Mouse (Mus musculus) ES-E14 (cell line): Measurements from ENCODE around the gene Lemd1. TPM values are rescaled to one million over a fixed set of nuclear protein-coding genes. Genes with fewer than 3 reads are reported as not detected.

Source experiments
- DNase-seq: peaks from one replicate; pipeline ENCODE4 v3.0.0-alpha.2; 2013; ENCODE audit warnings: low read depth, low spot score
- H3K27ac ChIP-seq: 2 replicates; pipeline ENCODE4 v1.5.1; 2012; ENCODE audit warnings: low read depth, mild to moderate bottlenecking, low read length, moderate library complexity, mixed read lengths; ENCODE audit not compliant: poor library complexity, insufficient read depth, severe bottlenecking
- H3K36me3 ChIP-seq: 2 replicates; pipeline ENCODE4 v1.6.1; 2012; ENCODE audit warnings: mild to moderate bottlenecking, low read length, moderate library complexity, mixed read lengths; ENCODE audit not compliant: control insufficient read depth, poor library complexity, insufficient read depth, severe bottlenecking
- H3K4me1 ChIP-seq, 2 experiments: fragments of 150-350 bp in 1 of 2; sonication (generic) in 1 of 2; 2 replicates each; pipeline ENCODE4 v1.6.1; 2012; ENCODE audit warnings: low read length in 2 of 2, mild to moderate bottlenecking in 1 of 2, mixed read lengths in 1 of 2; ENCODE audit not compliant: control insufficient read depth in 2 of 2, insufficient read depth in 2 of 2, poor library complexity in 1 of 2
- H3K4me3 ChIP-seq, 2 experiments: fragments of 150-350 bp in 1 of 2; sonication (generic) in 1 of 2; 2 replicates each; pipeline ENCODE4 v1.5.1; 2012; ENCODE audit warnings: low read length in 2 of 2, low read depth in 1 of 2, mild to moderate bottlenecking in 1 of 2, mixed read lengths in 1 of 2; ENCODE audit not compliant: insufficient read depth in 1 of 2, poor library complexity in 1 of 2, severe bottlenecking in 1 of 2
- H3K9ac ChIP-seq: 2 replicates; pipeline ENCODE4 v1.6.1; 2012; ENCODE audit warnings: low read depth, mild to moderate bottlenecking, low read length, mixed read lengths; ENCODE audit not compliant: poor library complexity, insufficient read depth, severe bottlenecking
- H3K9me3 ChIP-seq: fragments of 150-350 bp; sonication (generic); 2 replicates; pipeline ENCODE4 v1.6.1; 2012; ENCODE audit warnings: low read depth, mild to moderate bottlenecking, low read length; ENCODE audit not compliant: control insufficient read depth, insufficient read depth
- CHD2 ChIP-seq: IDR thresholded peaks from 2 replicates; pipeline ENCODE4 v1.6.1; 2014; ENCODE audit warnings: mild to moderate bottlenecking, low read depth, low read length, inconsistent platforms
- HCFC1 ChIP-seq: IDR thresholded peaks from 2 replicates; pipeline ENCODE4 v1.6.1; 2012; ENCODE audit warnings: low read length, inconsistent platforms, borderline replicate concordance; ENCODE audit not compliant: insufficient read depth
- MAFK ChIP-seq: IDR thresholded peaks from 2 replicates; pipeline ENCODE4 v1.6.1; 2014; ENCODE audit warnings: mild to moderate bottlenecking, low read depth, low read length, inconsistent platforms; ENCODE audit not compliant: insufficient read depth
- ZC3H11A ChIP-seq: IDR thresholded peaks from 2 replicates; pipeline ENCODE4 v1.6.1; 2012; ENCODE audit warnings: low read depth, mild to moderate bottlenecking, inconsistent platforms, low read length, borderline replicate concordance
- ZNF384 ChIP-seq: IDR thresholded peaks from 2 replicates; pipeline ENCODE4 v1.6.1; 2012; ENCODE audit warnings: low read depth, low read length, inconsistent platforms
- in situ Hi-C, 2 experiments: fragments of 600-800 bp; cut with MboI; formaldehyde crosslinking; loops; one replicate each; pipeline ENCODE4 v1.15.1; 2025; ENCODE audit warnings: low sequenced_read_pairs in 2 of 2, inconsistent platforms in 1 of 2; ENCODE audit not compliant: unreplicated experiment in 2 of 2
- total RNA-seq: library from RNA; depleted of rRNA; stranded (reverse); fragments of 300-350 nt; gene quantifications from 2 replicates; pipeline ENCODE4 v1.2.3, GENCODE M21; 2012

The Lemd1 gene
- total RNA-seq, 1 experiment, result 3.9 TPM

- TF ChIP-seq ZNF384 (no peak), MAFK (no peak), ZC3H11A (no peak), HCFC1 (no peak), CHD2 (no peak)
- H3K27ac ChIP-seq, result no peak overlapping the region
- H3K9me3 ChIP-seq, result no peaks in the 10 kb centered on the region
- H3K36me3 ChIP-seq, result no peaks in the 10 kb centered on the region
- no peak for DNase-seq
- H3K4me1 ChIP-seq, result peaks cover 0 to 5% of the 10 kb centered on the region in 2 experiments; a peak in 1 of 4 replicates
- H3K9ac ChIP-seq, result no peak overlapping the region
- in situ Hi-C loops, result no loop called here
- no peak overlapping the region for H3K4me3 ChIP-seq
Measured at GRCm38 (mm10) chr1:132216276-132216675, 25.0 kb downstream of the Lemd1 start.

- Histone ChIP-seq H3K9ac (no peak overlapping the region), H3K9me3 (no peaks in the 10 kb centered on the region), H3K4me1 (0 out of 4 replicates have a peak, but pooled peaks cover 0 to 3% of the 10 kb centered on the region in 2 experiments), H3K4me3 (no peak overlapping the region), H3K36me3 (no peaks in the 10 kb centered on the region), H3K27ac (no peak overlapping the region)
- TF ChIP-seq ZC3H11A (no peak), ZNF384 (no peak), MAFK (no peak)
- DNase-seq, result no peak
- in situ Hi-C loops, result no loop called here
Measured at GRCm38 (mm10) chr1:132221627-132222026, 30.4 kb downstream of the Lemd1 start.

GRCm38 (mm10) chr1:132222166-132222565 lies 30.9 kb downstream of the Lemd1 start:
- H3K9ac ChIP-seq, result no peak overlapping the region
- H3K36me3 ChIP-seq, result no peaks in the 10 kb centered on the region
- TF ChIP-seq ZC3H11A, result no peak
- TF ChIP-seq ZNF384, result no peak
- no peak overlapping the region for H3K4me3 ChIP-seq
- no peak overlapping the region for H3K27ac ChIP-seq
- DNase-seq, result no peak
- no peaks in the 10 kb centered on the region for H3K9me3 ChIP-seq
- H3K4me1 ChIP-seq, result 0 out of 4 replicates have a peak, but pooled peaks cover 0 to 3% of the 10 kb centered on the region in 2 experiments
- in situ Hi-C loops, result no loop called here

- DNase-seq, result no peak
- no peaks in the 10 kb centered on the region for H3K9me3 ChIP-seq
- no peak overlapping the region for H3K9ac ChIP-seq
- H3K36me3 ChIP-seq, result no peaks in the 10 kb centered on the region
- H3K27ac ChIP-seq, result no peak overlapping the region
- H3K4me1 ChIP-seq, result peaks cover 3 to 4% of the 10 kb centered on the region in 2 experiments; a peak in 1 of 4 replicates
- in situ Hi-C loops, result no loop called here
- TF ChIP-seq CHD2, result no peak
- TF ChIP-seq ZNF384, result 0 out of 2 replicates have a peak, but pooled peaks have one; percentile 37
- no peak for TF ChIP-seq MAFK
- no peak for TF ChIP-seq ZC3H11A
- no peak overlapping the region for H3K4me3 ChIP-seq
Measured at GRCm38 (mm10) chr1:132226297-132227080, 35.3 kb downstream of the Lemd1 start.

DNA sequence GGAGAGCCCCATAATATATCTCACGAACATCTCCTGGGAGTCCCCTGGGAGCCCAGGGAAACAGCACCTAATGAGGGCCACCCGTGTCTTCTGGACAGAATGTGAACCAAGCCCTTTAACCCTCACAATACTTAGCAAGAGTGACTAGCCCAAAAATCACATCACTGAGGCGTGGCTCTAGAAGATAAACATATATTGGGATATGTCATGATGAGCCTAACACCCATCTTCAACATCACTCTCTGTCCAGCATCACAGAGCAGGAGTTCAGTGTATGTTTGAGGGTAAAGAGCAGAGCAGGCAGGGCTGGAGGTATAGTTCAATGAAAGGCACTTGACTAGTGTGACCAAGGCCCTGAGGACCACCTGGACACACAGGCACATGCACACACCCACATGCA lies 38.4 kb downstream of the Lemd1 start, which contains the start of gene Gm10188:
Gm10188 (minus strand) TSS at position 101 of the 400 bp plus-strand sequence.
- in situ Hi-C loops, result loop anchor here in 1 of 2 experiments (10.0 kb wide), 1 partner anchor 65 kb away; no protein-coding TSS in a partner anchor
- H3K4me1 ChIP-seq, result peaks cover 0 to 6% of the 10 kb centered on the region in 2 experiments; a peak in 1 of 4 replicates
- H3K36me3 ChIP-seq, result no peaks in the 10 kb centered on the region

More for the DNA sequence above, 38.4 kb downstream of the Lemd1 start, which contains the start of gene Gm10188:
- Histone ChIP-seq H3K4me3 (no peak within 1 kb of the TSS), H3K9me3 (no peaks in the 10 kb centered on the region), H3K9ac (no peak within 1 kb of the TSS), H3K27ac (no peak within 1 kb of the TSS)
- no peak for TF ChIP-seq CHD2
- TF ChIP-seq MAFK, result no peak
- TF ChIP-seq ZNF384, result no peak
- TF ChIP-seq ZC3H11A, result no peak
- TF ChIP-seq HCFC1, result no peak
- no peak for DNase-seq
